Mouse (Mus musculus): ENCODE data around the gene Retnla. TPM values are rescaled to one million over a fixed set of nuclear protein-coding genes. Genes with fewer than 3 reads are reported as not detected.

The Retnla gene
- total RNA-seq, 4 experiments from 2014 or later: 6.7 to 31.3 (median 12.1) TPM

Other genes starting within 250 kb of the Retnla start
- gene Trat1, start 70.5 kb upstream of the Retnla start, total RNA-seq (2022): under 1 TPM in 2 of 4 experiments, not detected in 2; 0.25 to 0.31 TPM
- not detected for gene Retnlb, start 25.7 kb upstream of the Retnla start, total RNA-seq (2022)
- 1 to 10 TPM in 1 of 4 experiments, under 1 TPM in 1, not detected in 2; 0.46 to 1.1 TPM for gene Retnlg, start 30.1 kb downstream of the Retnla start, total RNA-seq (2022)
- 10 to 100 TPM; 19.0 to 27.9 (median 23.1) TPM for gene Dzip3, start 151.6 kb downstream of the Retnla start, total RNA-seq (2022)
- gene Cip2a, start 151.6 kb downstream of the Retnla start, total RNA-seq (2022): 1 to 10 TPM in 3 of 4 experiments, under 1 TPM in 1; 0.78 to 2.6 (median 1.9) TPM
- not detected for gene Myh15, start 214.9 kb downstream of the Retnla start, total RNA-seq (2022)